Mouse (Mus musculus): ENCODE measurements around the gene Irs1. TPM values are rescaled to one million over a fixed set of nuclear protein-coding genes. Genes with fewer than 3 reads are reported as not detected.
A peak's percentile ranks its signal among the peaks of the same experiment; 100 is the strongest.

Irs1 gene
- polyA plus RNA-seq, 1 experiment from 2014 or later = 3.6 TPM

- no peaks in the 10 kb centered on the region for H3K27me3 ChIP-seq (replicated peaks; ENCODE audit: control insufficient read depth, insufficient read depth, low read length)
- no peaks in the 10 kb centered on the region for H3K9me3 ChIP-seq (ENCODE audit: control insufficient read depth, low read length)
- ATAC-seq (replicated peaks; ENCODE audit: low FRiP score) (no peak), DNase-seq (ENCODE audit: low spot score) (no peak)
- no peak overlapping the region for H3K4me3 ChIP-seq (ENCODE audit: low read depth, low read length)
- H3K36me3 ChIP-seq (ENCODE audit: control insufficient read depth, insufficient read depth, low read length) = no peaks in the 10 kb centered on the region
- H3K4me1 ChIP-seq (replicated peaks; ENCODE audit: control insufficient read depth, insufficient read depth, low read length) = no peaks in the 10 kb centered on the region
- H3K9ac ChIP-seq (ENCODE audit: low read depth, low read length) = no peak overlapping the region
- no peak overlapping the region for H3K27ac ChIP-seq (ENCODE audit: low read depth, low read length)
- 91% methylated on average over 10 of the region's 10 CpGs for WGBS
- H3K4me2 ChIP-seq = no peak overlapping the region
Measured at GRCm38 (mm10) chr1:82320864-82321263, 29.6 kb upstream of the Irs1 start.

- Histone ChIP-seq H3K9ac (ENCODE audit: low read depth, low read length) (no peak overlapping the region), H3K4me3 (ENCODE audit: low read depth, low read length) (no peak overlapping the region), H3K36me3 (ENCODE audit: control insufficient read depth, insufficient read depth, low read length) (no peaks in the 10 kb centered on the region), H3K4me2 (no peak overlapping the region), H3K27me3 (replicated peaks; ENCODE audit: control insufficient read depth, insufficient read depth, low read length) (no peaks in the 10 kb centered on the region), H3K4me1 (replicated peaks; ENCODE audit: control insufficient read depth, insufficient read depth, low read length) (no peaks in the 10 kb centered on the region), H3K9me3 (ENCODE audit: control insufficient read depth, low read length) (no peaks in the 10 kb centered on the region), H3K27ac (ENCODE audit: low read depth, low read length) (no peak overlapping the region)
- no peak for DNase-seq (ENCODE audit: low spot score)
- WGBS = 85% methylated on average over 6 of the region's 6 CpGs
- ATAC-seq (replicated peaks; ENCODE audit: low FRiP score) = no peak
Measured at GRCm38 (mm10) chr1:82320456-82320855, 29.2 kb upstream of the Irs1 start.

- peak; percentile 76 for ATAC-seq (replicated peaks; ENCODE audit: low FRiP score)
- Histone ChIP-seq H3K27ac (ENCODE audit: low read depth, low read length) (peak overlapping the region; percentile 93), H3K4me2 (peak overlapping the region; percentile 69), H3K36me3 (ENCODE audit: control insufficient read depth, insufficient read depth, low read length) (no peaks in the 10 kb centered on the region), H3K9ac (ENCODE audit: low read depth, low read length) (peak overlapping the region; percentile 94), H3K27me3 (replicated peaks; ENCODE audit: control insufficient read depth, insufficient read depth, low read length) (no peaks in the 10 kb centered on the region), H3K4me1 (replicated peaks; ENCODE audit: control insufficient read depth, insufficient read depth, low read length) (no peaks in the 10 kb centered on the region), H3K4me3 (ENCODE audit: low read depth, low read length) (peak overlapping the region; percentile 90), H3K9me3 (ENCODE audit: control insufficient read depth, low read length) (no peaks in the 10 kb centered on the region)
- WGBS = under 1% methylated on average over 26 of the region's 26 CpGs
- no peak for DNase-seq (ENCODE audit: low spot score)
Measured at GRCm38 (mm10) chr1:82316746-82317126, 25.5 kb upstream of the Irs1 start.

- Histone ChIP-seq H3K36me3 (ENCODE audit: control insufficient read depth, insufficient read depth, low read length) (no peaks in the 10 kb centered on the region), H3K4me1 (replicated peaks; ENCODE audit: control insufficient read depth, insufficient read depth, low read length) (no peaks in the 10 kb centered on the region), H3K4me2 (peak within 1 kb of the TSS; percentile 89), H3K9me3 (ENCODE audit: control insufficient read depth, low read length) (no peaks in the 10 kb centered on the region), H3K9ac (ENCODE audit: low read depth, low read length) (peak within 1 kb of the TSS; percentile 94), H3K27me3 (replicated peaks; ENCODE audit: control insufficient read depth, insufficient read depth, low read length) (no peaks in the 10 kb centered on the region), H3K4me3 (ENCODE audit: low read depth, low read length) (peak within 1 kb of the TSS; percentile 90), H3K27ac (ENCODE audit: low read depth, low read length) (peak within 1 kb of the TSS; percentile 93)
- ATAC-seq (replicated peaks; ENCODE audit: low FRiP score) = peak; percentile 98
- 6% methylated on average over 47 of the region's 47 CpGs for WGBS
- peak; percentile 92 for DNase-seq (ENCODE audit: low spot score)
Measured at GRCm38 (mm10) chr1:82316111-82316745, 25.0 kb upstream of the Irs1 start, which contains the start of gene Rhbdd1. Rhbdd1 (plus strand) TSS chr1:82316452.

DNA sequence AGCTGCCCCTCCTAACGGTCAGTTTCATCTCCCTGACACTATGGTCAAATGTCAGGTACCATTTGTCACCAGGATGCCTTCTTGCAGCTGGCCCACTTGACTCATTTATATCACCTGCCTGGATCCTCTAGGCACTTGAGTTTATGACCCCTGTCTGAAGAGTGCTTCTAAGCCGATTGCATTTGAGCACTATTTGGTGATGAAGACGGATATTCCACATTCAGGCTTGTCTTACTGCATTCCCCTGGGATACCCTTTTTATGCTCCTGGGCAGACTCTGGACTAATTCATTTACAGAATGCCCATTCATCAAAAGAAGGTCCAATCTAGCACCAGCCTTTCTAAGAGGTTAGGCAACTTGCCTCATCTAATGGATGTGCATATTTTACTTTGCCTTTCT, 13.3 kb upstream of the Irs1 start:
- H3K27me3 ChIP-seq (replicated peaks; ENCODE audit: control insufficient read depth, insufficient read depth, low read length) = no peaks in the 10 kb centered on the region
- H3K4me3 ChIP-seq (ENCODE audit: low read depth, low read length) = no peak overlapping the region
- H3K4me1 ChIP-seq (replicated peaks; ENCODE audit: control insufficient read depth, insufficient read depth, low read length) = no peaks in the 10 kb centered on the region
- DNase-seq (ENCODE audit: low spot score) (no peak), ATAC-seq (replicated peaks; ENCODE audit: low FRiP score) (no peak)
- no peak overlapping the region for H3K9ac ChIP-seq (ENCODE audit: low read depth, low read length)
- H3K36me3 ChIP-seq (ENCODE audit: control insufficient read depth, insufficient read depth, low read length) = no peaks in the 10 kb centered on the region
- 78% methylated on average over 3 of the region's 3 CpGs for whole genome bisulfite sequencing
- no peak overlapping the region for H3K27ac ChIP-seq (ENCODE audit: low read depth, low read length)
- H3K4me2 ChIP-seq = no peak overlapping the region
- H3K9me3 ChIP-seq (ENCODE audit: control insufficient read depth, low read length) = no peaks in the 10 kb centered on the region

GRCm38 (mm10) chr1:82298586-82298985, 7.4 kb upstream of the Irs1 start:
- DNase-seq (ENCODE audit: low spot score) = no peak
- H3K4me3 ChIP-seq (ENCODE audit: low read depth, low read length) = no peak overlapping the region
- ATAC-seq (replicated peaks; ENCODE audit: low FRiP score) = no peak
- no peak overlapping the region for H3K4me2 ChIP-seq
- WGBS = 4% methylated on average over 1 of the region's 1 CpGs
- H3K9me3 ChIP-seq (ENCODE audit: control insufficient read depth, low read length) = no peaks in the 10 kb centered on the region
- H3K4me1 ChIP-seq (replicated peaks; ENCODE audit: control insufficient read depth, insufficient read depth, low read length) = no peaks in the 10 kb centered on the region
- peaks cover 5% of the 10 kb centered on the region for H3K27me3 ChIP-seq (replicated peaks; ENCODE audit: control insufficient read depth, insufficient read depth, low read length)
- H3K9ac ChIP-seq (ENCODE audit: low read depth, low read length) = no peak overlapping the region
- H3K36me3 ChIP-seq (ENCODE audit: control insufficient read depth, insufficient read depth, low read length) = no peaks in the 10 kb centered on the region
- H3K27ac ChIP-seq (ENCODE audit: low read depth, low read length) = no peak overlapping the region

GRCm38 (mm10) chr1:82294102-82294501, 2.9 kb upstream of the Irs1 start:
- Histone ChIP-seq H3K36me3 (ENCODE audit: control insufficient read depth, insufficient read depth, low read length) (no peaks in the 10 kb centered on the region), H3K4me3 (ENCODE audit: low read depth, low read length) (no peak overlapping the region), H3K4me1 (replicated peaks; ENCODE audit: control insufficient read depth, insufficient read depth, low read length) (peaks cover 3% of the 10 kb centered on the region; the same call in 1 of the 2 replicates), H3K27ac (ENCODE audit: low read depth, low read length) (no peak overlapping the region), H3K4me2 (no peak overlapping the region), H3K9me3 (ENCODE audit: control insufficient read depth, low read length) (no peaks in the 10 kb centered on the region), H3K27me3 (replicated peaks; ENCODE audit: control insufficient read depth, insufficient read depth, low read length) (peaks cover 50% of the 10 kb centered on the region), H3K9ac (ENCODE audit: low read depth, low read length) (no peak overlapping the region)
- ATAC-seq (replicated peaks; ENCODE audit: low FRiP score) = no peak
- WGBS = 11% methylated on average over 6 of the region's 6 CpGs
- no peak for DNase-seq (ENCODE audit: low spot score)

- ATAC-seq (replicated peaks; ENCODE audit: low FRiP score) (no peak; the same call in 1 of the 2 replicates), DNase-seq (ENCODE audit: low spot score) (peak; percentile 62)
- Histone ChIP-seq H3K4me1 (replicated peaks; ENCODE audit: control insufficient read depth, insufficient read depth, low read length) (peaks cover 3% of the 10 kb centered on the region; the same call in 1 of the 2 replicates), H3K36me3 (ENCODE audit: control insufficient read depth, insufficient read depth, low read length) (peaks cover 7% of the 10 kb centered on the region), H3K4me3 (ENCODE audit: low read depth, low read length) (peak overlapping the region; percentile 56; the same call in 1 of the 2 replicates), H3K4me2 (peak overlapping the region; percentile 71), H3K9me3 (ENCODE audit: control insufficient read depth, low read length) (no peaks in the 10 kb centered on the region), H3K27me3 (replicated peaks; ENCODE audit: control insufficient read depth, insufficient read depth, low read length) (peaks cover 62% of the 10 kb centered on the region), H3K27ac (ENCODE audit: low read depth, low read length) (no peak overlapping the region), H3K9ac (ENCODE audit: low read depth, low read length) (no peak overlapping the region)
- WGBS = under 1% methylated on average over 13 of the region's 13 CpGs
Measured at GRCm38 (mm10) chr1:82292771-82293170, 1.6 kb upstream of the Irs1 start.

Measured in liver, embryonic 11.5 days (tissue).